Mouse (Mus musculus): ENCODE data around the gene Xrra1. TPM values are rescaled to one million over a fixed set of nuclear protein-coding genes. Genes with fewer than 3 reads are reported as not detected.

Gene Xrra1
- polyA plus RNA-seq, 1 experiment = 0.34 TPM

GRCm38 (mm10) chr7:99962536-99963236 lies 103.8 kb downstream of the Xrra1 start:
- H3K27me3 ChIP-seq (ENCODE audit: control insufficient read depth, insufficient read depth, low read length) = no peaks in the 10 kb centered on the region; the same call in 1 of the 2 replicates
- H3K27ac ChIP-seq (ENCODE audit: insufficient read depth, low read length) = 0 out of 2 replicates have a peak overlapping the region, but pooled peaks have one; percentile 62
- TF ChIP-seq POLR2A (IDR thresholded peaks at IDR 0.05; ENCODE audit: borderline replicate concordance, insufficient read depth, low read length) (no peak), CTCF (IDR thresholded peaks at IDR 0.05; ENCODE audit: borderline replicate concordance, insufficient read depth, low read depth, low read length) (no peak)
- 42% methylated on average over 8 of the region's 8 CpGs for WGBS
- H3K4me3 ChIP-seq (replicated peaks; ENCODE audit: insufficient read depth, low read depth, low read length) = no peak overlapping the region
- DNase-seq = peak in 1 of 2 experiments; percentile 8
- H3K4me1 ChIP-seq (ENCODE audit: control insufficient read depth, insufficient read depth, low read length) = peaks cover 29% of the 10 kb centered on the region

- no peak overlapping the region for H3K4me3 ChIP-seq (replicated peaks; ENCODE audit: insufficient read depth, low read depth, low read length)
- peak in 1 of 2 experiments; percentile 4 for DNase-seq
- TF ChIP-seq CTCF (IDR thresholded peaks at IDR 0.05; ENCODE audit: borderline replicate concordance, insufficient read depth, low read depth, low read length) (no peak), POLR2A (IDR thresholded peaks at IDR 0.05; ENCODE audit: borderline replicate concordance, insufficient read depth, low read length) (no peak)
- 88% methylated on average over 3 of the region's 3 CpGs for WGBS
- no peaks in the 10 kb centered on the region; the same call in 1 of the 2 replicates for H3K27me3 ChIP-seq (ENCODE audit: control insufficient read depth, insufficient read depth, low read length)
- H3K4me1 ChIP-seq (ENCODE audit: control insufficient read depth, insufficient read depth, low read length) = peaks cover 29% of the 10 kb centered on the region
- no peak overlapping the region for H3K27ac ChIP-seq (ENCODE audit: insufficient read depth, low read length)
Measured at GRCm38 (mm10) chr7:99963237-99963860, 104.4 kb downstream of the Xrra1 start.

GRCm38 (mm10) chr7:99965020-99965841 lies 106.3 kb downstream of the Xrra1 start:
- H3K4me1 ChIP-seq (ENCODE audit: control insufficient read depth, insufficient read depth, low read length) = peaks cover 37% of the 10 kb centered on the region
- H3K27ac ChIP-seq (ENCODE audit: insufficient read depth, low read length) = peak overlapping the region; percentile 75
- no peak for TF ChIP-seq CTCF (IDR thresholded peaks at IDR 0.05; ENCODE audit: borderline replicate concordance, insufficient read depth, low read depth, low read length)
- TF ChIP-seq POLR2A (IDR thresholded peaks at IDR 0.05; ENCODE audit: borderline replicate concordance, insufficient read depth, low read length) = no peak
- 12% methylated on average over 9 of the region's 9 CpGs for WGBS
- H3K4me3 ChIP-seq (replicated peaks; ENCODE audit: insufficient read depth, low read depth, low read length) = no peak overlapping the region
- DNase-seq = peak; percentile 50
- no peaks in the 10 kb centered on the region for H3K27me3 ChIP-seq (ENCODE audit: control insufficient read depth, insufficient read depth, low read length)

- H3K27me3 ChIP-seq (ENCODE audit: control insufficient read depth, insufficient read depth, low read length) = no peaks in the 10 kb centered on the region
- 35% methylated on average over 9 of the region's 9 CpGs for WGBS
- no peak overlapping the region for H3K4me3 ChIP-seq (replicated peaks; ENCODE audit: insufficient read depth, low read depth, low read length)
- H3K4me1 ChIP-seq (ENCODE audit: control insufficient read depth, insufficient read depth, low read length) = peaks cover 31% of the 10 kb centered on the region
- peak; percentile 22 to 35 for DNase-seq
- no peak for TF ChIP-seq POLR2A (IDR thresholded peaks at IDR 0.05; ENCODE audit: borderline replicate concordance, insufficient read depth, low read length)
- no peak for TF ChIP-seq CTCF (IDR thresholded peaks at IDR 0.05; ENCODE audit: borderline replicate concordance, insufficient read depth, low read depth, low read length)
- H3K27ac ChIP-seq (ENCODE audit: insufficient read depth, low read length) = peak overlapping the region; percentile 84
Measured at GRCm38 (mm10) chr7:99966011-99966721, 107.2 kb downstream of the Xrra1 start.

Other genes with a start within 250 kb of the Xrra1 start
- gene Tpbgl, start 232.0 kb upstream of the Xrra1 start, polyA plus RNA-seq (2012; rRNA removed) = 4.0 and 4.8 TPM in 2 replicates
- 8.1 and 9.4 TPM in 2 replicates for gene Slco2b1, start 147.8 kb upstream of the Xrra1 start, polyA plus RNA-seq (2012; rRNA removed)
- not detected in 2 replicates for gene Olfr520, start 128.8 kb upstream of the Xrra1 start, polyA plus RNA-seq (2012; rRNA removed)
- gene Olfr521, start 95.6 kb upstream of the Xrra1 start, polyA plus RNA-seq (2012; rRNA removed) = not detected in 2 replicates
- gene Neu3, start 30.7 kb upstream of the Xrra1 start, polyA plus RNA-seq (2012; rRNA removed) = 2.9 and 3.1 TPM in 2 replicates
- gene Spcs2, start 4.3 kb downstream of the Xrra1 start, polyA plus RNA-seq (2012; rRNA removed) = 76.8 and 78.5 TPM in 2 replicates
- 8.1 and 8.7 TPM in 2 replicates for gene Rnf169, start 121.3 kb downstream of the Xrra1 start, polyA plus RNA-seq (2012; rRNA removed)
- gene Chrdl2, start 147.1 kb downstream of the Xrra1 start, polyA plus RNA-seq (2012; rRNA removed) = 0.79 and 1.3 TPM in 2 replicates

All from cerebellum, adult 2 months (tissue).